Mouse (Mus musculus) MEL (cell line): Measurements from ENCODE around the gene Hc. TPM values are rescaled to one million over a fixed set of nuclear protein-coding genes. Genes with fewer than 3 reads are reported as not detected.

ENCODE experiments used
- DNase-seq: peaks from one replicate; pipeline ENCODE4 v3.0.0; 2011; ENCODE audit warnings: low read depth, low spot score
- H3K27ac ChIP-seq: 2 replicates; pipeline ENCODE4 v1.5.1; 2012; ENCODE audit warnings: low read depth, mild to moderate bottlenecking, control low read depth, low read length, moderate library complexity; ENCODE audit not compliant: control insufficient read depth
- H3K27me3 ChIP-seq, 2 experiments: fragments of 150-350 bp in 1 of 2; sonication (generic) in 1 of 2; 2 replicates each; pipeline ENCODE4 v1.6.1; 2012; ENCODE audit warnings: low read length in 2 of 2, mild to moderate bottlenecking in 2 of 2, improper control_type of control experiment in 1 of 2, moderate library complexity in 1 of 2; ENCODE audit not compliant: insufficient read depth in 2 of 2, control insufficient read depth in 1 of 2
- H3K36me3 ChIP-seq, 2 experiments: 2 replicates each; pipeline ENCODE4 v1.6.1; 2012 to 2014; ENCODE audit warnings: low read length in 2 of 2, improper control_type of control experiment in 1 of 2, inconsistent platforms in 1 of 2, mild to moderate bottlenecking in 1 of 2; ENCODE audit not compliant: insufficient read depth in 2 of 2, control insufficient read depth in 1 of 2
- H3K4me1 ChIP-seq, 2 experiments: fragments of 150-350 bp in 1 of 2; sonication (generic) in 1 of 2; 2 replicates each; pipeline ENCODE4 v1.6.1; 2012; ENCODE audit warnings: low read length in 2 of 2, improper control_type of control experiment in 1 of 2, mild to moderate bottlenecking in 1 of 2; ENCODE audit not compliant: insufficient read depth in 2 of 2, control insufficient read depth in 1 of 2
- H3K4me3 ChIP-seq, 2 experiments: fragments of 150-350 bp in 1 of 2; sonication (generic) in 1 of 2; 2 replicates each; pipeline ENCODE4 v1.5.1; 2012; ENCODE audit warnings: low read depth in 2 of 2, low read length in 2 of 2, mild to moderate bottlenecking in 2 of 2, moderate library complexity in 2 of 2, control low read depth in 1 of 2, improper control_type of control experiment in 1 of 2; ENCODE audit not compliant: control insufficient read depth in 1 of 2, insufficient read depth in 1 of 2
- H3K79me2 ChIP-seq: 2 replicates; pipeline ENCODE4 v1.6.1; 2012; ENCODE audit warnings: mild to moderate bottlenecking, low read length, moderate library complexity; ENCODE audit not compliant: control insufficient read depth, poor library complexity, insufficient read depth
- H3K9ac ChIP-seq: 2 replicates; pipeline ENCODE4 v1.6.1; 2012; ENCODE audit warnings: low read depth, mild to moderate bottlenecking, control low read depth, low read length, moderate library complexity; ENCODE audit not compliant: control insufficient read depth, poor library complexity, severe bottlenecking
- H3K9me3 ChIP-seq: fragments of 150-350 bp; sonication (generic); replicated peaks from 2 replicates; pipeline ENCODE4 v1.6.1; 2012; ENCODE audit warnings: mild to moderate bottlenecking, low read length, improper control_type of control experiment, moderate library complexity; ENCODE audit not compliant: insufficient read depth
- ELF1 ChIP-seq: IDR thresholded peaks from 2 replicates; pipeline ENCODE4 v1.6.1; 2014; ENCODE audit warnings: low read depth, mild to moderate bottlenecking, inconsistent platforms, low read length, improper control_type of control experiment, moderate library complexity
- GABPA ChIP-seq: IDR thresholded peaks from 2 replicates; pipeline ENCODE4 v1.6.1; 2012; ENCODE audit warnings: low read depth, mild to moderate bottlenecking, inconsistent platforms, low read length, improper control_type of control experiment, moderate library complexity
- HCFC1 ChIP-seq: IDR thresholded peaks from 2 replicates; pipeline ENCODE4 v1.6.1; 2012; ENCODE audit warnings: low read depth, mild to moderate bottlenecking, inconsistent platforms, low read length, improper control_type of control experiment, moderate library complexity
- MAX ChIP-seq: IDR thresholded peaks from 2 replicates; pipeline ENCODE4 v1.6.1; 2011; ENCODE audit warnings: low read length, improper control_type of control experiment
- NRF1 ChIP-seq: IDR thresholded peaks from 2 replicates; pipeline ENCODE4 v1.6.1; 2014; ENCODE audit warnings: low read depth, mild to moderate bottlenecking, inconsistent platforms, low read length, improper control_type of control experiment, moderate library complexity; ENCODE audit not compliant: poor library complexity, insufficient read depth, severe bottlenecking
- POLR2A ChIP-seq, 2 experiments: IDR thresholded peaks; 2 replicates each; pipeline ENCODE4 v1.6.1; 2011 to 2012; ENCODE audit warnings: low read length in 2 of 2, mild to moderate bottlenecking in 2 of 2, control low read depth in 1 of 2, improper control_type of control experiment in 1 of 2, low read depth in 1 of 2, moderate library complexity in 1 of 2; ENCODE audit not compliant: control insufficient read depth in 1 of 2, insufficient read depth in 1 of 2, poor library complexity in 1 of 2
- POLR2AphosphoS5 ChIP-seq: IDR thresholded peaks from 2 replicates; pipeline ENCODE4 v1.6.1; 2012; ENCODE audit warnings: low read depth, borderline replicate concordance, mild to moderate bottlenecking, inconsistent platforms, low read length, moderate library complexity, mixed read lengths
- TBP ChIP-seq: IDR thresholded peaks from 2 replicates; pipeline ENCODE4 v1.8.0; 2011; ENCODE audit warnings: low read depth, low read length, improper control_type of control experiment
- UBTF ChIP-seq: IDR thresholded peaks from 2 replicates; pipeline ENCODE4 v1.6.1; 2012; ENCODE audit warnings: low read depth, mild to moderate bottlenecking, inconsistent platforms, low read length, improper control_type of control experiment, moderate library complexity, borderline replicate concordance; ENCODE audit not compliant: insufficient read depth
- USF1 ChIP-seq: IDR thresholded peaks from 2 replicates; pipeline ENCODE4 v1.6.1; 2014; ENCODE audit warnings: low read depth, mild to moderate bottlenecking, inconsistent platforms, low read length, improper control_type of control experiment, moderate library complexity
- USF2 ChIP-seq, 2 experiments: IDR thresholded peaks; 2 replicates each; pipeline ENCODE4 v1.6.1; 2011 to 2012; ENCODE audit warnings: improper control_type of control experiment in 2 of 2, low read length in 2 of 2, borderline replicate concordance in 1 of 2, inconsistent platforms in 1 of 2, low read depth in 1 of 2, mild to moderate bottlenecking in 1 of 2; ENCODE audit not compliant: insufficient read depth in 1 of 2
- ZKSCAN1 ChIP-seq: IDR thresholded peaks from 2 replicates; pipeline ENCODE4 v1.6.1; 2012; ENCODE audit warnings: low read depth, mild to moderate bottlenecking, inconsistent platforms, low read length, improper control_type of control experiment, moderate library complexity
- polyA plus RNA-seq, 2 experiments: library from polyadenylated mRNA; stranded (reverse) in 1 of 2; unstranded in 1 of 2; fragments of >175 nt in 1 of 2; fragments of >200 nt in 1 of 2; gene quantifications; 2 replicates each; pipeline versions ENCODE4 v1.2.1 to v1.2.4; 2012; ENCODE audit warnings: low replicate concordance in 2 of 2, low read depth in 1 of 2; ENCODE audit not compliant: insufficient read length in 2 of 2, insufficient read depth in 1 of 2, missing spikeins in 1 of 2
- total RNA-seq: library from RNA; depleted of rRNA; stranded (reverse); fragments of 300-350 nt; gene quantifications from 2 replicates; pipeline ENCODE4 v1.2.3, GENCODE M21; 2012

Hc gene
- total and polyA plus RNA-seq, 3 experiments, result not detected

DNA sequence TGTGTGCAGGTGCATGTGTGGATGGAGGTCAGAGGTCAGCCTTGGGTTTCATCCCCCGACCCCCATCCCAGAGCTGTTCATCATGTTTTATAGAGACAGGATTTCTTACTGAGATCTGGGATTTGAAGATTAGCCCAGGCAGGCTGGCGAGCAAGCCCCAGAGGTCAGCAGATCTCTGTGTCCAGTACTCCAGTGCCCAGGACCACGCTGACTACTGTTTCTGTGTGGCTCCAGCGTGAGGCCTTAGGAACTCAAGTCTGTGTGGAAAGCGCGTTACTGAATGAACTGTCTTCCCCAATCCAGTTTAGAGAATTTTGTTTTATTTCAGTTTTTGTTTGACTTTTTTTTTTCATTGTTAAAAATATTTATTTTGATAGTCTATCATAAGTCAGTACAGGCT lies 97.0 kb downstream of the Hc start:
- no peak for TF ChIP-seq POLR2A (IDR thresholded peaks at IDR 0.05; ENCODE audit: control insufficient read depth in 1 of 2, insufficient read depth in 1 of 2, low read depth in 1 of 2, low read length in 2 of 2, poor library complexity in 1 of 2)
- TF ChIP-seq ZKSCAN1, result no peak
- Histone ChIP-seq H3K4me3 (no peak overlapping the region), H3K36me3 (peaks cover 0 to 13% of the 10 kb centered on the region in 2 experiments; a peak in 2 of 4 replicates), H3K27me3 (peaks cover 0 to 2% of the 10 kb centered on the region in 2 experiments; a peak in 2 of 4 replicates), H3K9me3 (no peaks in the 10 kb centered on the region), H3K9ac (no peak overlapping the region), H3K27ac (no peak overlapping the region), H3K4me1 (peaks cover 0 to 20% of the 10 kb centered on the region in 2 experiments; a peak in 2 of 4 replicates), H3K79me2 (no peaks in the 10 kb centered on the region)
- DNase-seq, result no peak

DNA sequence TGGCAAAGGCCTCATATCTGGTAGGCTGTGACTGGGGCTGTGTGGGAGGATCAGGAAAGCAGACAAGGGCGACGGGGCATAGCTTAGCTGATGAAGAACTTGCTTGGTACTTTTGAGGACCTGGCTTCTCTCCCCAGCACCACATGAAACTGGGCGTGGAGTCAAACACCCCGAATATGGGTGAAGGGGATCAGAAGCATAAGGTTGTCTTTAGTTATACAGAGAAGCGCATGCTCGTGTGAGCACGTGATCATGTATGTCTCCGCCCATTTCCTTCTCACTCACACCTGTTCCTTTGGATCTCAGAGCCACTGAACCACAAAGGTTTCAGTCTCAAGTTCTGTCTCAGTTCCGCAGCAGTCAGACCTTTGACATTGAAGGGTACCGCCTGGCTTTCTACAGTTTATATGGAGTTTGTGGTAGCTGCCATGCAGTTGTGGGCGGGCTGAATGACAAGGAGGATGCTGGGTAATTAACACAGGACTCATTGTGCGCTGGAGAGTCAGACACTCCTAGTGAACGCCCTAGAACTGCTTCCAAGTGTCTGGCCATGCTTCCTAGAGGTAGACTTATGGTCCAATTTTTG lies 97.8 kb downstream of the Hc start:
- peaks cover 0 to 20% of the 10 kb centered on the region in 2 experiments; a peak in 2 of 4 replicates for H3K4me1 ChIP-seq
- no peaks in the 10 kb centered on the region for H3K9me3 ChIP-seq
- peak; percentile 87 for TF ChIP-seq USF1
- peak; percentile 30 to 37; a peak in 1 of 4 replicates for TF ChIP-seq POLR2A (IDR thresholded peaks at IDR 0.05; ENCODE audit: control insufficient read depth in 1 of 2, insufficient read depth in 1 of 2, low read depth in 1 of 2, low read length in 2 of 2, poor library complexity in 1 of 2)
- TF ChIP-seq TBP, result 0 out of 2 replicates have a peak, but pooled peaks have one; percentile 11
- no peak for TF ChIP-seq HCFC1
- TF ChIP-seq GABPA, result no peak
- no peak for TF ChIP-seq UBTF
- TF ChIP-seq POLR2AphosphoS5, result no peak
- 0 out of 4 replicates have a peak, but pooled peaks of 1 of the 2 experiments have one; percentile 24 for TF ChIP-seq USF2 (IDR thresholded peaks at IDR 0.05; ENCODE audit: borderline replicate concordance in 1 of 2, insufficient read depth in 1 of 2, low read depth in 1 of 2, low read length in 2 of 2)
- peak; percentile 80 for TF ChIP-seq MAX
- TF ChIP-seq NRF1, result peak; percentile 64; the same call in 1 of the 2 replicates
- peak overlapping the region; percentile 37; the same call in 1 of the 2 replicates for H3K9ac ChIP-seq
- H3K27me3 ChIP-seq, result peaks cover 0 to 2% of the 10 kb centered on the region in 2 experiments; a peak in 3 of 4 replicates
- H3K79me2 ChIP-seq, result no peaks in the 10 kb centered on the region
- H3K27ac ChIP-seq, result peak overlapping the region; percentile 37; the same call in 1 of the 2 replicates
- DNase-seq, result peak; percentile 32
- peaks cover 0 to 13% of the 10 kb centered on the region in 2 experiments; a peak in 2 of 4 replicates for H3K36me3 ChIP-seq
- peak overlapping the region in 1 of 2 experiments; percentile 9; a peak in 1 of 4 replicates for H3K4me3 ChIP-seq

DNA sequence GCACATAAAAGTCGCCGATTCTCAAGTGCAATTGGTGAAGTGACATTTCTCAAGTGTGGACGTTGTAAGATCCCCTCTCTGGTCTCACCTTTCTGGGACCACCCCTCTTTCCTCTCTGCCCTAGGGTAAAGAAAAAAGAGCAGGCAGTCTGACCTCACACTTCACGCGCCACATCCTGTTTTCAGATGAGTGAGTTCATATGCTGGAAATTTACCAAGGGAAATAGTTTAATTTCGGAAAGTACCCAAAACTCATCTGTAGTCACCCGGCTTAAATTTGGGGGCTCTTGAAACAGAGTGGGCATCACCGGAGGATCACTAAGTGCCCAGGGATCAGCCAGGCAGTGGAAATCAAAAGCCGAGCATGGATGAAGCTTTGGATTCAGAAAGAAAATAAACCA lies 98.3 kb downstream of the Hc start:
- H3K9me3 ChIP-seq, result no peaks in the 10 kb centered on the region
- TF ChIP-seq USF1, result no peak
- TF ChIP-seq ZKSCAN1, result no peak
- no peak for TF ChIP-seq POLR2AphosphoS5
- TF ChIP-seq ELF1, result no peak
- no peak for DNase-seq
- peak overlapping the region; percentile 37; the same call in 1 of the 2 replicates for H3K9ac ChIP-seq
- H3K27ac ChIP-seq, result peak overlapping the region; percentile 37; the same call in 1 of the 2 replicates
- H3K4me3 ChIP-seq, result no peak overlapping the region
- no peaks in the 10 kb centered on the region for H3K79me2 ChIP-seq
- H3K4me1 ChIP-seq, result peaks cover 0 to 22% of the 10 kb centered on the region in 2 experiments; a peak in 2 of 4 replicates
- H3K27me3 ChIP-seq, result peaks cover 0 to 2% of the 10 kb centered on the region in 2 experiments; a peak in 3 of 4 replicates
- H3K36me3 ChIP-seq, result peaks cover 0 to 13% of the 10 kb centered on the region in 2 experiments; a peak in 2 of 4 replicates
